Mouse (Mus musculus): ENCODE data around the gene Efcab9. TPM values are rescaled to one million over a fixed set of nuclear protein-coding genes. Genes with fewer than 3 reads are reported as not detected.
A peak's percentile ranks its signal among the peaks of the same experiment; 100 is the strongest.

The Efcab9 gene
- polyA plus RNA-seq, 1 experiment from 2014 or later, result 0.77 TPM

DNA sequence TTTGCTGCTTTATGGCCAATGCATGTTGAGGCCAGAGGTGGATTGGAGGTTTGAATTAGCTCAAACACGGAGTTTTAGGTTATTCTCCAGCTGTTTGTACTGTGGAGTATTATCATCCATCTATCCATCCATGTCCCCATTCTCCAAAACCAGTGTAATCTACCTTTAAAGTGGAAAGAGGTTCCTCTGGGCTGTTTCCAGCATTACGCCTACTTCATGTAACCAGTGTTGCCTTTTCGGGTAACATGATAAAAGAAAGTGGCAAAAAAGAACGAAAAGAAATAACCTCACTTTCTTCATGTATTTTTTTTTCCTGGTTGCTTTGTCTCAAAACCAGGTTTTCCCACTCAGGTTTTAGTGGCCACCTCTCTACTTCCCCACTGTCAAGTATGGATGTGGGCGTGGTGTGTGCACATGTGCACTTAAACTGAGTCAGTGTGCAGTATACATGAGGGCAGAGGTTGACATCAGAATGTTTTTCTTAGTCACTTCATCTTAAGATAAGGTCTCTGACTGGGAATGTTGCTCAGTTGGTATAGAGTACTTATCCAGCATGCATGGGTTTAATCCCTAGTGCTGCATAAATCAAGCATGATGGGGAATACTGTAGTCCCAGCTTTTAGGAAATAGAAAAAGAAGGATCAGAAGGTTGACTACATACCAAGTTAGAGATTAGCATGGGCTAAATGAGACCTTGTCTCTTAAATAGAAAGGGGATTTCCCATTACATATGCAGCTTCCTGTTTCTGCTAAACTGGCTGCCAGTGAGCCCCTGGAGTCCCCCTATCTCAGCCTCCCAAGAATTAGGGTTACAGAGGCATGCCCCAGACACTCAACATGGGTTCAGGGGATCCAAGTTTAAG is 42.8 kb downstream of the Efcab9 start:
- H3K27me3 ChIP-seq (replicated peaks; ENCODE audit: control insufficient read depth, insufficient read depth, low read length), result no peaks in the 10 kb centered on the region
- H3K4me1 ChIP-seq (ENCODE audit: control insufficient read depth, insufficient read depth, low read length), result peaks cover 7% of the 10 kb centered on the region; the same call in 1 of the 2 replicates
- H3K9ac ChIP-seq (ENCODE audit: low read depth, low read length), result no peak overlapping the region
- H3K4me3 ChIP-seq (ENCODE audit: low read length), result no peak overlapping the region
- no peaks in the 10 kb centered on the region for H3K9me3 ChIP-seq (ENCODE audit: control insufficient read depth, low read length)
- no peak overlapping the region for H3K27ac ChIP-seq (ENCODE audit: low read length)
- no peaks in the 10 kb centered on the region for H3K36me3 ChIP-seq (ENCODE audit: control insufficient read depth, insufficient read depth, low read length)
- 73% methylated on average over 5 of the region's 5 CpGs for WGBS
- ATAC-seq, result peak; percentile 85
- H3K4me2 ChIP-seq (ENCODE audit: low read depth, low read length), result no peak overlapping the region

DNA sequence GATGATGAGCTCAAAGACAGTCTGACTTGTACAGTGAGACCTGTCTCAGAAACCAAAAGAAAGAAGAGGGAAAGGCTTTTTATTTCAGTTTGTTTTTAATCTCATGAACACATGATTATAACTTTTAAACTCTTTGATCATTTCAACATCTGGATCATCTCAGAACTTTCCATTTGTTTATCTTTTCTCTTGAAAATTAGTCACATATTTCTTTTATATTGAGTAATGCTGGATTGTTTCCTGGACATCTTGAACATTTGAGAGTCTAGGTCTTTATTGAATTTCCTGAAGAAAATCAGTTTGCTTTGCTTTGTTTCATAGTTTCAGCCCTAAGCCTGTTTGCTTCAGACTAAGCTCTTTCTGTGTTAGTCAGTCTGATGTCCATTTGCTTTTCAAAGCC is 43.5 kb downstream of the Efcab9 start:
- no peak overlapping the region for H3K4me3 ChIP-seq (ENCODE audit: low read length)
- no peak overlapping the region for H3K4me2 ChIP-seq (ENCODE audit: low read depth, low read length)
- peaks cover 7% of the 10 kb centered on the region; the same call in 1 of the 2 replicates for H3K4me1 ChIP-seq (ENCODE audit: control insufficient read depth, insufficient read depth, low read length)
- no peaks in the 10 kb centered on the region for H3K9me3 ChIP-seq (ENCODE audit: control insufficient read depth, low read length)
- H3K27me3 ChIP-seq (replicated peaks; ENCODE audit: control insufficient read depth, insufficient read depth, low read length), result no peaks in the 10 kb centered on the region
- H3K9ac ChIP-seq (ENCODE audit: low read depth, low read length), result no peak overlapping the region
- no peak for ATAC-seq
- H3K27ac ChIP-seq (ENCODE audit: low read length), result no peak overlapping the region
- H3K36me3 ChIP-seq (ENCODE audit: control insufficient read depth, insufficient read depth, low read length), result no peaks in the 10 kb centered on the region

DNA sequence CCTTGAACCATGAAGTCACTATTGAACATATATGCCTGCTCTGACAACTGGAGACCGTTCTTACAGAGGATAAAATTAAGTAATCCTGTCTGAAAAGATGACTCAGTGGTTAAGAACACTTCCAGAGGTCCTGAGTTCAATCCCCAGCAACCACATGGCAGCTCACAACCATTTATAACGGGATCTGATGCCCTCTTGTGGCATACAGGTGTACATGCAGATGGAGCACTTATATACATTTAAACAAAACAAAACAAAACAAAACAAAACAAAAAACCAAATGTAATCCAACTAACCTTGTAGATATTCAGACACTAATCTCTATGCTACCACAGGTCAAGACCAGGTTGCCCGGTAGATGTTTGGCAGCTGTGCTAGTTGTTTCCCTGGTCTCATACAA is 44.4 kb downstream of the Efcab9 start:
- Histone ChIP-seq H3K9me3 (ENCODE audit: control insufficient read depth, low read length) (no peaks in the 10 kb centered on the region), H3K36me3 (ENCODE audit: control insufficient read depth, insufficient read depth, low read length) (no peaks in the 10 kb centered on the region), H3K27ac (ENCODE audit: low read length) (no peak overlapping the region), H3K4me1 (ENCODE audit: control insufficient read depth, insufficient read depth, low read length) (peaks cover 7% of the 10 kb centered on the region; the same call in 1 of the 2 replicates), H3K27me3 (replicated peaks; ENCODE audit: control insufficient read depth, insufficient read depth, low read length) (no peaks in the 10 kb centered on the region), H3K4me2 (ENCODE audit: low read depth, low read length) (no peak overlapping the region), H3K9ac (ENCODE audit: low read depth, low read length) (no peak overlapping the region), H3K4me3 (ENCODE audit: low read length) (no peak overlapping the region)
- 89% methylated on average over 3 of the region's 3 CpGs for WGBS
- ATAC-seq, result no peak

GRCm38 (mm10) chr11:32486621-32487020 is 45.3 kb downstream of the Efcab9 start:
- peaks cover 7% of the 10 kb centered on the region; the same call in 1 of the 2 replicates for H3K4me1 ChIP-seq (ENCODE audit: control insufficient read depth, insufficient read depth, low read length)
- no peak overlapping the region for H3K4me2 ChIP-seq (ENCODE audit: low read depth, low read length)
- H3K36me3 ChIP-seq (ENCODE audit: control insufficient read depth, insufficient read depth, low read length), result no peaks in the 10 kb centered on the region
- H3K4me3 ChIP-seq (ENCODE audit: low read length), result no peak overlapping the region
- no peaks in the 10 kb centered on the region for H3K9me3 ChIP-seq (ENCODE audit: control insufficient read depth, low read length)
- no peak overlapping the region for H3K27ac ChIP-seq (ENCODE audit: low read length)
- no peaks in the 10 kb centered on the region for H3K27me3 ChIP-seq (replicated peaks; ENCODE audit: control insufficient read depth, insufficient read depth, low read length)
- no peak overlapping the region for H3K9ac ChIP-seq (ENCODE audit: low read depth, low read length)
- no peak for ATAC-seq
- 44% methylated on average over 3 of the region's 3 CpGs for WGBS

GRCm38 (mm10) chr11:32485290-32485689 is 46.6 kb downstream of the Efcab9 start:
- H3K27ac ChIP-seq (ENCODE audit: low read length), result no peak overlapping the region
- no peak overlapping the region for H3K4me2 ChIP-seq (ENCODE audit: low read depth, low read length)
- no peaks in the 10 kb centered on the region for H3K36me3 ChIP-seq (ENCODE audit: control insufficient read depth, insufficient read depth, low read length)
- no peak overlapping the region for H3K4me3 ChIP-seq (ENCODE audit: low read length)
- H3K9ac ChIP-seq (ENCODE audit: low read depth, low read length), result no peak overlapping the region
- H3K27me3 ChIP-seq (replicated peaks; ENCODE audit: control insufficient read depth, insufficient read depth, low read length), result no peaks in the 10 kb centered on the region
- H3K9me3 ChIP-seq (ENCODE audit: control insufficient read depth, low read length), result no peaks in the 10 kb centered on the region
- peaks cover 7% of the 10 kb centered on the region; the same call in 1 of the 2 replicates for H3K4me1 ChIP-seq (ENCODE audit: control insufficient read depth, insufficient read depth, low read length)
- 69% methylated on average over 3 of the region's 3 CpGs for WGBS
- no peak for ATAC-seq

DNA sequence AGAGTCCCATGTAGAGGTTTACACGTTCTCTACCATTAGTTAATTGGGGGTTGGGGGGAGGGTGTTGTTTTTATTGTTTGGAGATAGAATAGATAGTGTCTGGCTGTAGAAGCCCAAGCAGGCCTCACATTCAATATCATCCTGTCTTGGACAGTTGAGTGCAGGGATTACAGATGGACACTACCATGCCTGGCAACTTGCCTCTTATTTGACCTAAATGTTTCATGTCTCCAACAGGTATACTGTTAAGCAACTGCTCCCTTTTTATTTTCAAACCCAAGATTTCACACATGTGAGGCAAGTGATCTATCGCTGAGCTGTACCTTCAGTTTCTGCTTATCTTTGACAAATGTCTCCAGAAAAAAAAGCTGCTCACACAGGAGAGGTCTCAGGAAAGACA is 50.4 kb downstream of the Efcab9 start:
- Histone ChIP-seq H3K9ac (ENCODE audit: low read depth, low read length) (no peak overlapping the region), H3K27ac (ENCODE audit: low read length) (no peak overlapping the region), H3K9me3 (ENCODE audit: control insufficient read depth, low read length) (no peaks in the 10 kb centered on the region), H3K27me3 (replicated peaks; ENCODE audit: control insufficient read depth, insufficient read depth, low read length) (no peaks in the 10 kb centered on the region), H3K36me3 (ENCODE audit: control insufficient read depth, insufficient read depth, low read length) (no peaks in the 10 kb centered on the region), H3K4me3 (ENCODE audit: low read length) (no peak overlapping the region), H3K4me1 (ENCODE audit: control insufficient read depth, insufficient read depth, low read length) (no peaks in the 10 kb centered on the region), H3K4me2 (ENCODE audit: low read depth, low read length) (no peak overlapping the region)
- 72% methylated on average over 2 of the region's 2 CpGs for WGBS
- no peak for ATAC-seq

DNA sequence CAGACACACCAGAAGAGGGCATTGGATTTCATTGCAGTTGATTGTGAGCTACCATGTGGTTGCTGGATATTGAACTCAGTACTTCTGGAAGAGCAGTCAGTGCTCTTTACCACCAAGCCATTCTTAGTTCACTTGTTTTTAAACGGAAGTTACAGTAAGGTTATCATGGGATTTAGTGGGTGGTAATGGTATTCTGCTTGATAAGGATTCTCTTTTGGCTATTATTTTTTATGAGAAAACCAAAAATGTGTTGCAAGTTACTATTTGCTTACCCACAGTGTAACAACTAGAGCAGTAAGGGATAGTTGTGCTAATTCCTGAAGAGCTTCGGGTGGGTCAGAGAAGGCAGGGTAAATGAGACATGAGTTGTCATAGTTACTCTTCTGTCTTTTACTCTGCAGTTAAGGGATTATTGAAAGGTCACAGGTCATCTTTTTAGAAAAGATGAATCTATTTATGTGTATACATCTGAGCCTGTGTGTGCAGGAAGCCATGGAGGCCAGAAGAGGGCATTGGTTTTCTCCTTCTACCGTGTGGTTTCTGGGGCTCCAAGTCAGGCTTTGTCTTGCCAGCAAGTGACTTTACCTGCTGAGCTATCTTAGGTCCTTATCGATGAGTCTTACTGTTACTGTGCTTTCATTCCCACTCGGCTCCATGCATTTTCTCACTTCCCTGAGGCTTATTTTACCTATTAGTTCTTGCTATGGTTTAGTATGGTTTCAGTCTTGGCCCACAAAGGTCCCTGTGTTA is 56.2 kb downstream of the Efcab9 start:
- Histone ChIP-seq H3K27me3 (replicated peaks; ENCODE audit: control insufficient read depth, insufficient read depth, low read length) (no peaks in the 10 kb centered on the region), H3K27ac (ENCODE audit: low read length) (no peak overlapping the region), H3K36me3 (ENCODE audit: control insufficient read depth, insufficient read depth, low read length) (no peaks in the 10 kb centered on the region), H3K9ac (ENCODE audit: low read depth, low read length) (no peak overlapping the region), H3K9me3 (ENCODE audit: control insufficient read depth, low read length) (no peaks in the 10 kb centered on the region), H3K4me3 (ENCODE audit: low read length) (no peak overlapping the region), H3K4me1 (ENCODE audit: control insufficient read depth, insufficient read depth, low read length) (no peaks in the 10 kb centered on the region), H3K4me2 (ENCODE audit: low read depth, low read length) (no peak overlapping the region)
- ATAC-seq, result no peak
- 83% methylated on average over 5 of the region's 5 CpGs for WGBS

DNA sequence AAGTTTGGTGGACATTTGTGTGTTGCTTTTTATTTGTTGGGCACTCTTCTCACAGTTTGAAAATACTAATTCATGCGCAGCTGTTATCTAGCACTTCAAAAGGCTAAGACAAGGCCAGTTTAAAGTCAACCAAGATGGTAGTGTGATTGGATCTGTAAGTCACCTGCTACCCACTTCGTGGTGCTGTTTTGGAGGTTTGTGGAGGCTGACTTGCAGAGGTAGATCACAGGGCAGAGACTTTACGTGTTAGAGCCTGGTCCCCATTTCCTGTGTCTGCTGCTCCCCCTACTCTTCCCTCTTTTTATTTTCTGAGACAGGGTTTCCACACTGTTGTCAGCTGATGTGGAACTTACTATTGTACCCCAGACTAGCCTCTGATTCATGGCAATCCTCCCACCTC is 57.2 kb downstream of the Efcab9 start:
- WGBS, result 85% methylated on average over 3 of the region's 3 CpGs
- no peaks in the 10 kb centered on the region for H3K4me1 ChIP-seq (ENCODE audit: control insufficient read depth, insufficient read depth, low read length)
- H3K9me3 ChIP-seq (ENCODE audit: control insufficient read depth, low read length), result no peaks in the 10 kb centered on the region
- no peak overlapping the region for H3K4me2 ChIP-seq (ENCODE audit: low read depth, low read length)
- H3K4me3 ChIP-seq (ENCODE audit: low read length), result no peak overlapping the region
- H3K27ac ChIP-seq (ENCODE audit: low read length), result no peak overlapping the region
- no peak overlapping the region for H3K9ac ChIP-seq (ENCODE audit: low read depth, low read length)
- H3K27me3 ChIP-seq (replicated peaks; ENCODE audit: control insufficient read depth, insufficient read depth, low read length), result no peaks in the 10 kb centered on the region
- H3K36me3 ChIP-seq (ENCODE audit: control insufficient read depth, insufficient read depth, low read length), result no peaks in the 10 kb centered on the region
- ATAC-seq, result no peak
